Mouse (Mus musculus): ENCODE measurements around the gene Atp8a2.

- no peak for TF ChIP-seq CTCF (IDR thresholded peaks at IDR 0.05; ENCODE audit: extremely low read depth, insufficient read depth, low read length)
- no peak for TF ChIP-seq POLR2A (IDR thresholded peaks at IDR 0.05; ENCODE audit: extremely low read depth, insufficient read depth, low read length)
These were observed 547.6 kb downstream of the Atp8a2 start for GRCm38 (mm10) chr14:59649337-59649736.
